Mouse (Mus musculus) heart, adult 2 months (tissue): ENCODE data around the gene Krtap2-4. TPM values are rescaled to one million over a fixed set of nuclear protein-coding genes. Genes with fewer than 3 reads are reported as not detected.
"Not testable (repeated sequence)": the region's sequence is repeated elsewhere in the genome, so short reads cannot be mapped to it uniquely, and the experiment has no call there.

Experiments used
- DNase-seq, 2 experiments: peaks; one replicate each; pipeline ENCODE4 v3.0.0; 2021
- H3K27ac ChIP-seq: fragments of 200-600 bp; 2 replicates; pipeline ENCODE4 v1.8.1; 2022
- H3K27me3 ChIP-seq: fragments of 200-500 bp; 2 replicates; pipeline ENCODE4 v1.6.1; 2012; ENCODE audit warnings: mild to moderate bottlenecking, low read length, inconsistent platforms, mixed read lengths; ENCODE audit not compliant: control insufficient read depth, insufficient read depth
- H3K36me3 ChIP-seq: fragments of 200-500 bp; 2 replicates; pipeline ENCODE4 v1.6.1; 2012; ENCODE audit warnings: low read length, inconsistent platforms; ENCODE audit not compliant: control insufficient read depth, insufficient read depth
- H3K4me1 ChIP-seq: fragments of 200-500 bp; 2 replicates; pipeline ENCODE4 v1.6.1; 2011; ENCODE audit warnings: low read length; ENCODE audit not compliant: control insufficient read depth, insufficient read depth
- H3K4me3 ChIP-seq: fragments of 200-600 bp; 2 replicates; pipeline ENCODE4 v1.8.1; 2022
- H3K79me2 ChIP-seq: fragments of 200-500 bp; replicated peaks from 2 replicates; pipeline ENCODE4 v1.6.1; 2012; ENCODE audit warnings: mild to moderate bottlenecking, inconsistent platforms, low read length, moderate library complexity, mixed read lengths; ENCODE audit not compliant: control insufficient read depth, insufficient read depth
- H3K9ac ChIP-seq: fragments of 200-500 bp; 2 replicates; pipeline ENCODE4 v1.6.1; 2012; ENCODE audit warnings: low read depth, mild to moderate bottlenecking, control low read depth, inconsistent platforms, low read length, mixed read lengths
- CTCF ChIP-seq: fragments of 200-600 bp; IDR thresholded peaks from 2 replicates; pipeline ENCODE4 v1.8.1; 2022; ENCODE audit warnings: antibody characterized with exemption, mild to moderate bottlenecking, moderate library complexity
- EP300 ChIP-seq: fragments of 200-500 bp; IDR thresholded peaks from 2 replicates; pipeline ENCODE4 v1.6.1; 2011; ENCODE audit warnings: low read depth, low read length, control low read depth; ENCODE audit not compliant: insufficient read depth
- POLR2A ChIP-seq: fragments of 200-500 bp; IDR thresholded peaks from 2 replicates; pipeline ENCODE4 v1.6.1; 2011; ENCODE audit warnings: mild to moderate bottlenecking, low read depth, low read length, control low read depth; ENCODE audit not compliant: insufficient read depth
- WGBS: fragments of 180-500 bp; shearing (Covaris S2); methylation state at CpG from one replicate; pipeline ENCODE4 v1.1.7; 2018; 5-methylcytosine and 5-hydroxymethylcytosine counted together
- intact Hi-C: fragments of 180-260 bp; cut with DNase I; formaldehyde crosslinking; loops from one replicate; pipeline ENCODE4 v1.15.1; 2025
- polyA plus RNA-seq: library from polyadenylated mRNA; depleted of rRNA; stranded (reverse); fragments of >200 nt; gene quantifications from 2 replicates; pipeline ENCODE4 v1.2.3, GENCODE M21; 2012
- total RNA-seq, 2 experiments: library from RNA; stranded (reverse); gene quantifications; 2 replicates each; pipeline ENCODE4 v1.2.3; 2021

Krtap2-4 gene
- total and polyA plus RNA-seq, 3 experiments = not detected

DNA sequence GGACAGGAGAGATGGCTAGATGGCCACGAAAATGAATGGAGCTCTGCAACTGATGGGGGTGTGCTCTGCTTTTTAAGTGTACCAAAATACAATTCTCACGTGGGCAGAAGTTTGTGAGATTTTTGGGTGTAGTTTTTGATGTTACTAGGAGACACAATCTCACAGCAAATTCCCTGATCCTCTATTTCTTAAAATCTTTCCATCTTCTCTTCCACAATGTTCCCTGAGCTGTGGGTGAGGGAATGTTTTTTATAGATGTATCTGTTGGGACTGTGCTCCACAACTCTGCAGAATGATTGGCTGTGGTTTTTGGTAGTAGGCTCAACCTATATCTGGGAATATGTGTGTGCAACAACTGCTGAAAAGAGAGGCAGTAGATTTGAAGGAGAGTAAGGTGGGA is 18.6 kb upstream of the Krtap2-4 start:
- Histone ChIP-seq H3K27ac (no peak overlapping the region), H3K79me2 (no peaks in the 10 kb centered on the region), H3K4me1 (no peaks in the 10 kb centered on the region), H3K27me3 (no peaks in the 10 kb centered on the region; the same call in 1 of the 2 replicates), H3K4me3 (no peak overlapping the region), H3K36me3 (no peaks in the 10 kb centered on the region), H3K9ac (no peak overlapping the region)
- DNase-seq = no peak
- WGBS = 68% methylated on average over 2 of the region's 2 CpGs
- intact Hi-C loops = no loop called here
- no peak for TF ChIP-seq EP300
- no peak for TF ChIP-seq CTCF
- TF ChIP-seq POLR2A = no peak

DNA sequence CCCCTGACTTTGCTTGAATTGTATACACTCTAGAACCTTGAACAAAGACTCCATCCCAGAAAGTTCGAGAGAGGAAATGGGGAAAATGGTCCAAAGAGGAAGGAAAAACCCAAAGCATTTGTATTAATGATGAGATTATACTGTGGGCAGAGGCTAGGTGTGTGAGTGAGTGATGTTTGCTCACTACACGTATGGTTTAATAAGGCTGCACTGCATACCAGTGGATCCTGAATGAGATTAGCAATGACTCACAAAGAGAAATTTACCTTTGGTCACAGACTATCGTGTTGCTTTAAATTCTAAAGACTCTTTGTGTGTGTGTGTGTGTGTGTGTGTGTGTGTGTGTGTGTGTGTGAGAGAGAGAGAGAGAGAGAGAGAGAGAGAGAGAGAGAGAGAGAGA is 16.2 kb upstream of the Krtap2-4 start:
- WGBS = 52% methylated on average over 3 of the region's 3 CpGs
- intact Hi-C loops = no loop called here
- H3K4me1 ChIP-seq = no peaks in the 10 kb centered on the region

GRCm38 (mm10) chr11:99628138-99628537 is 13.5 kb upstream of the Krtap2-4 start, which contains the start of gene Krtap4-1:
TSS of gene Krtap4-1 (minus strand) at chr11:99628238.
- H3K36me3 ChIP-seq = no peaks in the 10 kb centered on the region
- H3K4me1 ChIP-seq = no peaks in the 10 kb centered on the region
- no peak for DNase-seq
- no peaks in the 10 kb centered on the region; the same call in 1 of the 2 replicates for H3K27me3 ChIP-seq
- no peak within 1 kb of the TSS for H3K27ac ChIP-seq
- H3K9ac ChIP-seq = no peak within 1 kb of the TSS
- no peak within 1 kb of the TSS for H3K4me3 ChIP-seq
- H3K79me2 ChIP-seq = no peaks in the 10 kb centered on the region
- TF ChIP-seq EP300 (no peak), POLR2A (no peak), CTCF (no peak)
- 79% methylated on average over 4 of the region's 4 CpGs for WGBS
- intact Hi-C loops = no loop called here

More for the DNA sequence above, 16.2 kb upstream of the Krtap2-4 start:
- Histone ChIP-seq H3K79me2 (no peaks in the 10 kb centered on the region), H3K27me3 (no peaks in the 10 kb centered on the region; the same call in 1 of the 2 replicates), H3K36me3 (no peaks in the 10 kb centered on the region), H3K4me3 (no peak overlapping the region), H3K27ac (no peak overlapping the region), H3K9ac (no peak overlapping the region)
- no peak for DNase-seq
- TF ChIP-seq EP300 (no peak), POLR2A (no peak), CTCF (no peak)

- H3K79me2 ChIP-seq = no peaks in the 10 kb centered on the region
- TF ChIP-seq EP300 = no peak
- no peak for TF ChIP-seq CTCF
- no peak for TF ChIP-seq POLR2A
- intact Hi-C loops = no loop called here
- no peak for DNase-seq
- H3K4me3 ChIP-seq = no peak within 1 kb of the TSS
- no peak within 1 kb of the TSS for H3K9ac ChIP-seq
- no peaks in the 10 kb centered on the region for H3K36me3 ChIP-seq
- H3K4me1 ChIP-seq = no peaks in the 10 kb centered on the region
- no peak within 1 kb of the TSS for H3K27ac ChIP-seq
- WGBS = 67% methylated on average over 2 of the region's 2 CpGs
- no peaks in the 10 kb centered on the region for H3K27me3 ChIP-seq
These were observed 5.7 kb upstream of the Krtap2-4 start, which contains the start of gene Gm11562 for GRCm38 (mm10) chr11:99620335-99620734. TSS of gene Gm11562 (minus strand) at chr11:99620435.

- H3K4me3 ChIP-seq, H3K27me3 ChIP-seq, H3K79me2 ChIP-seq, H3K27ac ChIP-seq, intact Hi-C loops, H3K9ac ChIP-seq, H3K4me1 ChIP-seq, DNase-seq, H3K36me3 ChIP-seq: not testable (repeated sequence)
- WGBS = 51% methylated on average over 1 of the region's 2 CpGs
These were observed 4.6 kb downstream of the Krtap2-4 start, which contains the start of gene Gm11937 for GRCm38 (mm10) chr11:99610089-99610488. TSS of gene Gm11937 (minus strand) at chr11:99610189.

DNA sequence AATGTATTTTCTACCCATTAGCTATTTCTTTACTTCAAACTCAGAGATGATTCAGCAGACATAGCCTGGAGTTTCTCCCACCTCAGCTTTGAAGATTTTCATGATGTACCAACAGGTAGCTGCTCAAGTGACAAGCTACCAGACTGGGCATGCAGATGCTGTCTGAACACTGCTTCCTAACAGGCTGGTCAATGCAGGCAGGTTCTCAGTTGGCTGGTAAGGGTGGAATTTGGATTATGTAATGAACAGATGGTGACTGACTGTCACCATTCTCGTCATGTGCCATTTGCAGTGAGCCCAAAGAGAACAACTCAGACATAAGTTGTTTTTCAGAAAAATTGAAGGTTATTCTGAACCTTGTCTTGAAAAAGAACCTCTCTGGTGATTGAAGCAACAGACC is 5.5 kb downstream of the Krtap2-4 start:
- TF ChIP-seq CTCF = no peak
- TF ChIP-seq EP300 = no peak
- TF ChIP-seq POLR2A = no peak
- intact Hi-C loops = no loop called here
- Histone ChIP-seq H3K36me3 (no peaks in the 10 kb centered on the region), H3K27me3 (no peaks in the 10 kb centered on the region), H3K27ac (no peak overlapping the region), H3K4me1 (no peaks in the 10 kb centered on the region), H3K9ac (no peak overlapping the region), H3K79me2 (no peaks in the 10 kb centered on the region), H3K4me3 (no peak overlapping the region)
- no peak for DNase-seq
- WGBS = 56% methylated on average over 1 of the region's 1 CpGs

GRCm38 (mm10) chr11:99603208-99603607 is 11.4 kb downstream of the Krtap2-4 start, which contains the start of gene Gm11938:
TSS of gene Gm11938 (minus strand) at chr11:99603308.
- intact Hi-C loops, H3K36me3 ChIP-seq, DNase-seq, H3K9ac ChIP-seq, H3K4me3 ChIP-seq, H3K27ac ChIP-seq, H3K79me2 ChIP-seq, H3K27me3 ChIP-seq, H3K4me1 ChIP-seq: not testable (repeated sequence)
- WGBS = 47% methylated on average over 1 of the region's 1 CpGs

DNA sequence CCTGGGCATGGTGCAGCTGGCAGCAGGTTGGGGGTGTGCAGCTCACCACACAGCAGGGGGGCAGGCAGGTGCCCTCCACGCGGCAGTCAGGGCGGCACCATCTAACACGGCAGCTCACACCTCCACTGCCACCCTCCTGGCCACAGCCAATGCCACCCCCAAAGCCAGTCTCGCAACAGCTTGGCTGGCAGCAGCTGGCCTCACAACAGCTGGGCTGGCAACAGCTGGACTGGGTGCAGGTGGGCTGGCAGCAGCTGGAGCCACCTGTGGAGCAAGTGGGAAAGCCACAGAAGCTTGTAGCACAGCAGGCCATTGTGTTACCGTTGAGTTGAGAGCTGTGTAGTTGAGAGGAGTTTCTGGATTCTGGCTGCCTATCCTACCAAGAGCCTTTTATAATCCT is 16.9 kb downstream of the Krtap2-4 start, which contains the start of gene Krtap9-3:
Gene Krtap9-3, minus strand, starts transcription at position 364 of the 400 bp plus-strand sequence.
- WGBS = 88% methylated on average over 6 of the region's 6 CpGs
- H3K9ac ChIP-seq, intact Hi-C loops: not testable (repeated sequence)

More for the DNA sequence above, 16.9 kb downstream of the Krtap2-4 start, which contains the start of gene Krtap9-3:
- DNase-seq, H3K79me2 ChIP-seq, H3K27me3 ChIP-seq, H3K27ac ChIP-seq, H3K4me3 ChIP-seq, H3K36me3 ChIP-seq, H3K4me1 ChIP-seq: not testable (repeated sequence)
